Mouse (Mus musculus) stomach, postnatal 0 days (tissue): ENCODE data around the gene Lmln. TPM values are rescaled to one million over a fixed set of nuclear protein-coding genes. Genes with fewer than 3 reads are reported as not detected.
"Not testable (repeated sequence)": the region's sequence is repeated elsewhere in the genome, so short reads cannot be mapped to it uniquely, and the experiment has no call there.

Source experiments
- ATAC-seq: fragments of 200-750 bp; cut with Nextera tagmentation; 2 replicates; pipeline ENCODE4 v1.8.0; 2017; ENCODE audit not compliant: low FRiP score, low TSS enrichment
- DNase-seq: peaks from one replicate; pipeline ENCODE4 v3.0.0-alpha.2; 2016; ENCODE audit warnings: low spot score
- H3K27ac ChIP-seq: fragments of 300-500 bp; sonication (generic); replicated peaks from 2 replicates; pipeline ENCODE4 v1.5.1; 2014; ENCODE audit warnings: mild to moderate bottlenecking, control low read depth
- H3K27me3 ChIP-seq: fragments of 300-500 bp; sonication (generic); 2 replicates; pipeline ENCODE4 v1.6.1; 2014; ENCODE audit warnings: low read length; ENCODE audit not compliant: control insufficient read depth, insufficient read depth
- H3K36me3 ChIP-seq: fragments of 300-500 bp; sonication (generic); 2 replicates; pipeline ENCODE4 v1.6.1; 2014; ENCODE audit warnings: low read length, mixed read lengths; ENCODE audit not compliant: control insufficient read depth, insufficient read depth
- H3K4me1 ChIP-seq: fragments of 300-500 bp; sonication (generic); replicated peaks from 2 replicates; pipeline ENCODE4 v1.6.1; 2014; ENCODE audit warnings: antibody characterized with exemption; ENCODE audit not compliant: control insufficient read depth, insufficient read depth
- H3K4me2 ChIP-seq: fragments of 300-500 bp; sonication (generic); replicated peaks from 2 replicates; pipeline ENCODE4 v1.6.1; 2014; ENCODE audit warnings: low read depth, mild to moderate bottlenecking, control low read depth, moderate library complexity
- H3K4me3 ChIP-seq: fragments of 300-500 bp; sonication (generic); 2 replicates; pipeline ENCODE4 v1.5.1; 2014; ENCODE audit warnings: low read depth, low read length, control low read depth
- H3K9ac ChIP-seq: fragments of 300-500 bp; sonication (generic); 2 replicates; pipeline ENCODE4 v1.6.1; 2014; ENCODE audit warnings: mild to moderate bottlenecking, low read length, control low read depth, mixed read lengths
- H3K9me3 ChIP-seq: fragments of 300-500 bp; sonication (generic); 2 replicates; pipeline ENCODE4 v1.6.1; 2016; ENCODE audit warnings: low read length; ENCODE audit not compliant: control insufficient read depth
- CTCF ChIP-seq: IDR thresholded peaks from 2 replicates; pipeline ENCODE4 v1.5.1; 2016; ENCODE audit warnings: antibody characterized with exemption, low read depth, mild to moderate bottlenecking, moderate library complexity
- EP300 ChIP-seq: optimal IDR thresholded peaks from 2 replicates; pipeline ENCODE3; 2016; ENCODE audit warnings: antibody characterized with exemption
- WGBS: fragments of 180-500 bp; shearing (Covaris S2); extraction: QIAGEN DNeasy Blood & Tissue Kit; methylation state at CpG from one replicate; pipeline ENCODE4 v1.1.7; 2014; 5-methylcytosine and 5-hydroxymethylcytosine counted together
- polyA plus RNA-seq: library from polyadenylated mRNA; unstranded; fragments of >200 nt; fragmentation: Nextera tagmentation; extraction: Ambion mirVana; gene quantifications from 2 replicates; pipeline ENCODE4 v1.2.1, GENCODE M21; 2015

The Lmln gene
- polyA plus RNA-seq, 1 experiment from 2014 or later, result 0.47 TPM

- WGBS, result 93% methylated on average over 3 of the region's 3 CpGs
- Histone ChIP-seq H3K4me1 (no peaks in the 10 kb centered on the region), H3K27me3 (no peaks in the 10 kb centered on the region), H3K9me3 (no peaks in the 10 kb centered on the region), H3K4me2 (no peak overlapping the region), H3K36me3 (no peaks in the 10 kb centered on the region), H3K4me3 (no peak overlapping the region), H3K9ac (no peak overlapping the region), H3K27ac (no peak overlapping the region)
- DNase-seq, result no peak
- ATAC-seq, result no peak
- no peak for TF ChIP-seq CTCF
- no peak for TF ChIP-seq EP300
Observed at GRCm38 (mm10) chr16:33146185-33146584, 83.9 kb downstream of the Lmln start.

- Histone ChIP-seq H3K36me3 (no peaks in the 10 kb centered on the region), H3K27ac (no peak overlapping the region), H3K9me3 (no peaks in the 10 kb centered on the region), H3K9ac (no peak overlapping the region), H3K27me3 (no peaks in the 10 kb centered on the region), H3K4me1 (no peaks in the 10 kb centered on the region), H3K4me2 (no peak overlapping the region), H3K4me3 (no peak overlapping the region)
- DNase-seq, result no peak
- TF ChIP-seq CTCF (no peak), EP300 (no peak)
- ATAC-seq, result no peak
- 53% methylated on average over 4 of the region's 4 CpGs for WGBS
Observed at GRCm38 (mm10) chr16:33148135-33148534, 85.8 kb downstream of the Lmln start.

- not testable (repeated sequence) for H3K4me1 ChIP-seq, H3K4me2 ChIP-seq, H3K36me3 ChIP-seq, H3K9me3 ChIP-seq, H3K9ac ChIP-seq, ATAC-seq, DNase-seq, H3K27me3 ChIP-seq, H3K27ac ChIP-seq, H3K4me3 ChIP-seq
- 73% methylated on average over 9 of the region's 9 CpGs for WGBS
Observed at GRCm38 (mm10) chr16:33150875-33151274, 88.6 kb downstream of the Lmln start.

- WGBS, result 70% methylated on average over 8 of the region's 8 CpGs
- Histone ChIP-seq H3K4me3 (no peak overlapping the region), H3K4me1 (no peaks in the 10 kb centered on the region), H3K9ac (no peak overlapping the region), H3K9me3 (no peaks in the 10 kb centered on the region), H3K27ac (no peak overlapping the region), H3K36me3 (no peaks in the 10 kb centered on the region), H3K27me3 (no peaks in the 10 kb centered on the region), H3K4me2 (no peak overlapping the region)
- DNase-seq, result no peak
- TF ChIP-seq EP300 (no peak), CTCF (no peak)
- no peak for ATAC-seq
Observed at GRCm38 (mm10) chr16:33151558-33151957, 89.2 kb downstream of the Lmln start.

GRCm38 (mm10) chr16:33154992-33155391 is 92.7 kb downstream of the Lmln start:
- Histone ChIP-seq H3K27ac (no peak overlapping the region), H3K9ac (no peak overlapping the region), H3K9me3 (no peaks in the 10 kb centered on the region), H3K4me2 (no peak overlapping the region), H3K4me1 (no peaks in the 10 kb centered on the region), H3K4me3 (no peak overlapping the region), H3K36me3 (no peaks in the 10 kb centered on the region), H3K27me3 (no peaks in the 10 kb centered on the region)
- WGBS, result 44% methylated on average over 4 of the region's 4 CpGs
- ATAC-seq, result no peak
- TF ChIP-seq EP300, result no peak
- peak; percentile 81 for TF ChIP-seq CTCF
- peak; percentile 33 for DNase-seq

- TF ChIP-seq CTCF, result no peak
- no peak for TF ChIP-seq EP300
- H3K4me2 ChIP-seq, result no peak overlapping the region
- no peaks in the 10 kb centered on the region for H3K36me3 ChIP-seq
- no peaks in the 10 kb centered on the region for H3K27me3 ChIP-seq
- H3K9me3 ChIP-seq, result no peaks in the 10 kb centered on the region
- H3K4me3 ChIP-seq, result no peak overlapping the region
- H3K4me1 ChIP-seq, result no peaks in the 10 kb centered on the region
- H3K27ac ChIP-seq, result no peak overlapping the region
- 79% methylated on average over 11 of the region's 11 CpGs for WGBS
- DNase-seq (no peak), ATAC-seq (no peak)
- no peak overlapping the region for H3K9ac ChIP-seq
Observed at GRCm38 (mm10) chr16:33158006-33158405, 95.7 kb downstream of the Lmln start.
